Mouse (Mus musculus) 3T3-L1 (cell line): ENCODE results near the gene Gm14288.
"Not testable (repeated sequence)": the region's sequence is repeated elsewhere in the genome, so short reads cannot be mapped to it uniquely, and the experiment has no call there.

ENCODE experiments used
- DNase-seq: peaks from one replicate; pipeline ENCODE4 v3.0.0-alpha.2; 2015; ENCODE audit warnings: low read depth, low spot score

Gene Gm14288

DNA sequence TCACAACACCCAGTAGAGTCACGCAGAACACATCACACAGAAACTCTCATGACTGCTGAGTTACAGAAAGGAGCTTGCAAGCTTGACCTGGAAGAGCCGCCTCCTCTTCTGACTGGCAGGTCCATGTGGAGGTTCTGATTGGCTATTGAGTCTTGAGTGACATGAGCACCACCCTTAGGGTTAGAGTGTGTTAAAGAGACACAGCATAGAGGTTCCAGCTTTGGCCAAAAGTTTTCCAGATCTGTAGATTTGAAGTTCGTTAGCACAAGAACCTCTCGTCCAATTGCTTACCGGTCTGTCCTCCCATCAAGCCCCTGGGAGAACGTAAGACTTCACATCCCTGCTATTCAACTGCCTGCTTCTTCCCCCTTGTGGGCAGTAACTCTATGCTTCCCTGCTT is at the start of gene Gm14288:
Gene Gm14288 (minus strand): TSS at position 101 of the 400 bp plus-strand sequence.
- DNase-seq = not testable (repeated sequence)

DNA sequence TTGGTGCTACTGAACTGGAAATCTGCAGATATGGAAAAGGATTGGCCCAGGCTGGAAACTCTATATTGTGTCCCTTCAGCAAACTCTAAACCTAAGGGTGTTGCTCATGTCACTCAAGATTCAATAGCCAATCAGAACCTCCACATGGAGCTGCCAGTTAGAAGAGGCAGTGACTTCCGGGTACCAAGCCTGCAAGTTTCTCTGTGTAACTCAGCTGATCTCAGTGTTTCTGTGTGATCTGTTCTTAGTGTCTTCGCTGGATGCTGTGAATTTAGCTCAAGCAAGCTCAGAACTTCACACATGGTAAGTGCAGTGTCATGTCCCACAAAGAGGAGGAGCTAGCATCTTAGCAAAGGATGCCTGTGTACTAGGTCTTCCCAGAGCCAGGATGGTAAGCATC is 59.7 kb downstream of the Gm14288 start, which contains the start of gene Gm2007:
Gene Gm2007 (plus strand): TSS at position 301 of the 400 bp plus-strand sequence.
- DNase-seq = not testable (repeated sequence)
